Mouse (Mus musculus) limb, embryonic 14.5 days (tissue): ENCODE measurements around the gene Nos1ap. TPM values are rescaled to one million over a fixed set of nuclear protein-coding genes. Genes with fewer than 3 reads are reported as not detected.

Experiments used
- ATAC-seq: fragments of 200-750 bp; cut with Nextera tagmentation; 2 replicates; pipeline ENCODE4 v1.8.0; 2017; ENCODE audit warnings: low read depth, moderate number of reproducible peaks, moderate TSS enrichment; ENCODE audit not compliant: low FRiP score
- DNase-seq: peaks from one replicate; pipeline ENCODE4 v3.0.0-alpha.2; 2015; ENCODE audit warnings: low spot score
- H3K27ac ChIP-seq: fragments of 300-500 bp; sonication (generic); replicated peaks from 2 replicates; pipeline ENCODE4 v1.5.1; 2014; ENCODE audit warnings: low read depth, mild to moderate bottlenecking, low read length, moderate library complexity, mixed read lengths
- H3K27me3 ChIP-seq: fragments of 300-500 bp; sonication (generic); 2 replicates; pipeline ENCODE4 v1.6.1; 2014; ENCODE audit warnings: low read length, mixed read lengths; ENCODE audit not compliant: control insufficient read depth, insufficient read depth
- H3K36me3 ChIP-seq: fragments of 300-500 bp; sonication (generic); 2 replicates; pipeline ENCODE4 v1.6.1; 2014; ENCODE audit warnings: mild to moderate bottlenecking, low read length, moderate library complexity, mixed read lengths; ENCODE audit not compliant: control insufficient read depth, insufficient read depth
- H3K4me1 ChIP-seq: fragments of 300-500 bp; sonication (generic); 2 replicates; pipeline ENCODE4 v1.6.1; 2014; ENCODE audit warnings: antibody characterized with exemption, low read length, mixed read lengths; ENCODE audit not compliant: control insufficient read depth, insufficient read depth
- H3K4me2 ChIP-seq: fragments of 300-500 bp; sonication (generic); replicated peaks from 2 replicates; pipeline ENCODE4 v1.6.1; 2014; ENCODE audit warnings: low read depth, mild to moderate bottlenecking, low read length, moderate library complexity; ENCODE audit not compliant: severe bottlenecking
- H3K4me3 ChIP-seq: fragments of 300-500 bp; sonication (generic); replicated peaks from 2 replicates; pipeline ENCODE4 v1.5.1; 2014; ENCODE audit warnings: low read length
- H3K9ac ChIP-seq: fragments of 300-500 bp; sonication (generic); 2 replicates; pipeline ENCODE4 v1.6.1; 2014; ENCODE audit warnings: mild to moderate bottlenecking, low read depth, low read length, moderate library complexity; ENCODE audit not compliant: severe bottlenecking
- H3K9me3 ChIP-seq: fragments of 300-500 bp; sonication (generic); 2 replicates; pipeline ENCODE4 v1.6.1; 2016; ENCODE audit warnings: low read length; ENCODE audit not compliant: control insufficient read depth
- POLR2A ChIP-seq: fragments of 200-500 bp; IDR thresholded peaks from 2 replicates; pipeline ENCODE4 v1.8.0; 2012; ENCODE audit warnings: inconsistent platforms, mild to moderate bottlenecking, moderate library complexity, borderline replicate concordance; ENCODE audit not compliant: insufficient read depth, insufficient read length; ENCODE audit errors: extremely low read depth
- WGBS: fragments of 180-500 bp; shearing (Covaris S2); extraction: QIAGEN DNeasy Blood & Tissue Kit; methylation state at CpG from one replicate; pipeline ENCODE4 v1.1.7; 2014; 5-methylcytosine and 5-hydroxymethylcytosine counted together
- polyA plus RNA-seq, 2 experiments: library from polyadenylated mRNA; depleted of rRNA in 1 of 2; stranded (reverse) in 1 of 2; unstranded in 1 of 2; fragments of >200 nt; fragmentation: Nextera tagmentation in 1 of 2; extraction: Ambion mirVana in 1 of 2; gene quantifications; 2 replicates each; pipeline versions ENCODE4 v1.2.1 to v1.2.3; 2012 to 2014

Gene Nos1ap
- polyA plus RNA-seq, 2 experiments: 10.2 to 11.6 TPM

DNA sequence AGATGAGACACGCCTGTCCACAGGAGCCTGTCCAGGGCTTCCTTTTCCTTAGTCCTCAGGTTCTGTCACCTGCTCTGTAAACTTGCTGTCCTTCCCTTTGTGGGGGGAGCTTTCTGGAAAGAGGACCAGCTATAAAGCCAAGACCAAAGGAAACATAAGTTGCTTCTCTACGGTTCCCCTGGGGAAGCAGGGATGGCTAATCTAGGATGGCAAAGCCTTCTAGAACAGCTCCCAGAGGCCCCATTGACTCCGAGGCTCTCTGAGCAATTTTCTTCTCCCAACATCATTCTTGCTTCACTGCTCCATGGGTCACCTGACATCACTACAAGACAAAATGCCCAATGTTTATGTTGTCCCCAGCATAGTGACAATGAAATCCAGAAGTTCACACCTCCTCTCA is 22.0 kb upstream of the Nos1ap start:
- Histone ChIP-seq H3K36me3 (no peaks in the 10 kb centered on the region), H3K4me3 (no peak overlapping the region), H3K27me3 (no peaks in the 10 kb centered on the region), H3K4me1 (no peaks in the 10 kb centered on the region), H3K4me2 (no peak overlapping the region), H3K27ac (no peak overlapping the region), H3K9ac (no peak overlapping the region), H3K9me3 (no peaks in the 10 kb centered on the region)
- ATAC-seq (no peak), DNase-seq (no peak)
- 77% methylated on average over 3 of the region's 3 CpGs for WGBS
- no peak for TF ChIP-seq POLR2A

DNA sequence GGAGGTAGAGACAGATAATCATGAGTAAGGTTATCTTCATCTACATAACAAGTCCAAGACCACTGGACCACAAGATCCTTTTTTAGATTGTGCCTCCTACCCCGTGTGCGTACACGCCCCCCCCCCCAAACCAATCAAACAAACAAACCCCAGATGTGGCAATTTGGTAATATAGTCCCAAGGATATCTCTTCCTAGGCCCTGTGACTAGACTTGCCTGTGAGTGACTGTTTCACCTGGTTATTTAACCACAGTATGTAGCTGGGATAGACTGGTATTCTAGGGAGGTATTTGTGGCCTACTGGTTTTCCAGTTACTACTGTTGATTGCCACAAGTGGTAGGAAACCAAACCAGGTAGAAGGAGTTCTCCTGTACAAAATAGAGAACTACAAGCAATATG is 21.0 kb upstream of the Nos1ap start:
- Histone ChIP-seq H3K9ac (no peak overlapping the region), H3K4me1 (0 out of 2 replicates have a peak, but pooled peaks cover 4% of the 10 kb centered on the region), H3K27ac (no peak overlapping the region), H3K4me2 (no peak overlapping the region), H3K36me3 (no peaks in the 10 kb centered on the region), H3K27me3 (no peaks in the 10 kb centered on the region), H3K9me3 (no peaks in the 10 kb centered on the region), H3K4me3 (no peak overlapping the region)
- 80% methylated on average over 3 of the region's 3 CpGs for WGBS
- ATAC-seq (no peak), DNase-seq (no peak)
- TF ChIP-seq POLR2A: no peak

DNA sequence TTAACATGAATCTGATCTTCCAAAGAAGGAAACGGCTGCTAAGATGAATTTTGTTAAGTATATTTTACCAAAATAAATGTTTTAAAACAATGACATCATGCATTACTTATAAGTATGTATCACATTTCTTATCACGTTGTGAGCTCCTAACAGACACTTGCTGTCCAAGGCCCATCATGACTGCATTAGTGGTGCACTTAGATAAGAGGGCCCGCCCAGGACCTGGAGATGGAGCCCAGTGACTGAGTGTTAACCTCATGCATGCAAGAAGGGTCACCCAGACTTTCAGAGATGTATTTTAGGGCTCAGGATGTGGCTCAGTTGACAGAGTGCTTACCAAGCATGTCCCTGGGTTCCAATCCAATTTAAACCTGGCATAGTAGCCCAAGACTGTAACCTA is 20.6 kb upstream of the Nos1ap start:
- WGBS: 77% methylated on average over 3 of the region's 3 CpGs

DNA sequence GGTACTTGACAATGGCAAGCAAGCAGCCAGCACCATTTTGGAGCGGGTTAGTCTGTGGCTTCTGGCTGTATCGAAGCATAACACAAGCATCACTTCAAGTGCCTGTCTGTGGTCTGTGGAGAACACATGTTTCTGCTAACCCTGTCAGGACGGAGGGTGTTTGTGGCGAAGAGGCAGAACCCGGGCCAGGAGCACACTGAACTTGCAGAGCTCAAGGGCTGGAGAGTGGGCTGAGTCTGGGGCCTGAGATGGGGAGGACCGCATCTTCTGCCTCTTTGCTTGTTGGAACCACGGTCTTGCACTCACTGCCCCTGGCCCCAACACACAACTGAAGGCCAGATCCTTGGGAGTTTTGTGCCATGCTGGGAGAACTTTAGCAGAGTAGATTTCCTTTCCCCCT is 20.2 kb upstream of the Nos1ap start:
- Histone ChIP-seq H3K4me2 (no peak overlapping the region), H3K4me3 (no peak overlapping the region), H3K27ac (no peak overlapping the region), H3K9me3 (no peaks in the 10 kb centered on the region), H3K9ac (no peak overlapping the region), H3K36me3 (no peaks in the 10 kb centered on the region), H3K4me1 (peaks cover 12% of the 10 kb centered on the region; the same call in 1 of the 2 replicates), H3K27me3 (no peaks in the 10 kb centered on the region)
- 66% methylated on average over 6 of the region's 7 CpGs for WGBS
- DNase-seq (no peak), ATAC-seq (no peak)
- no peak for TF ChIP-seq POLR2A

More for the DNA sequence above, 20.6 kb upstream of the Nos1ap start:
- Histone ChIP-seq H3K36me3 (no peaks in the 10 kb centered on the region), H3K27ac (no peak overlapping the region), H3K9me3 (no peaks in the 10 kb centered on the region), H3K27me3 (no peaks in the 10 kb centered on the region), H3K4me2 (no peak overlapping the region), H3K4me3 (no peak overlapping the region), H3K4me1 (peaks cover 8% of the 10 kb centered on the region; the same call in 1 of the 2 replicates), H3K9ac (no peak overlapping the region)
- TF ChIP-seq POLR2A: no peak
- DNase-seq (no peak), ATAC-seq (no peak)

DNA sequence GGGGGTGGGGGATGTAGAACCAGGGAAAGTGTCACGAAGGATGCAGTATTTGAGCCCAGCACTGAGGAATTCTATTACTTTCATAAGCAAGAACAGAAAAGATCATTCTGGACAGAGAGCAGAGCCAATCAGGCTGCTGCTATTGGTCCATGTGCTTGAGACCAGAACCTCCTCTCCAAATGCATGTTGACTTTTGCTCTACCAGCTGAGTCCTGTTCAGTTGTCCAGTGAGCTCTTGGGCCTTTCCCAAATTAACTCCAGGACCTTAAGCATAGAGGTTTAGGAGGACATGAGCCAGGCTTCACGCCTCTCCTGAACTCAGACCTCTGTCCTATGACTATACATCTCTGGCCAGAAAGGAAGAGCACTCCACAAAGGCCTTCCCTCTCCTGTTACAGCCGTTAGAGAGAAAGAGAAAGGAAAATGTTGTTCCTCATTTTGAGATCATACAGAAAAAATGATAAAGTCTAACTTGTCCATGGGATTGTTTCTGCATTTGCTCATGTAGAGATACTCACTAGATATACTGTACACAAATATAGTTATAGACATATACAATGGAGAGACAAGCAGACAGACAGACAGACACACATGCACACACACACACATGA is 18.9 kb upstream of the Nos1ap start:
- DNase-seq (no peak), ATAC-seq (no peak)
- TF ChIP-seq POLR2A: no peak

DNA sequence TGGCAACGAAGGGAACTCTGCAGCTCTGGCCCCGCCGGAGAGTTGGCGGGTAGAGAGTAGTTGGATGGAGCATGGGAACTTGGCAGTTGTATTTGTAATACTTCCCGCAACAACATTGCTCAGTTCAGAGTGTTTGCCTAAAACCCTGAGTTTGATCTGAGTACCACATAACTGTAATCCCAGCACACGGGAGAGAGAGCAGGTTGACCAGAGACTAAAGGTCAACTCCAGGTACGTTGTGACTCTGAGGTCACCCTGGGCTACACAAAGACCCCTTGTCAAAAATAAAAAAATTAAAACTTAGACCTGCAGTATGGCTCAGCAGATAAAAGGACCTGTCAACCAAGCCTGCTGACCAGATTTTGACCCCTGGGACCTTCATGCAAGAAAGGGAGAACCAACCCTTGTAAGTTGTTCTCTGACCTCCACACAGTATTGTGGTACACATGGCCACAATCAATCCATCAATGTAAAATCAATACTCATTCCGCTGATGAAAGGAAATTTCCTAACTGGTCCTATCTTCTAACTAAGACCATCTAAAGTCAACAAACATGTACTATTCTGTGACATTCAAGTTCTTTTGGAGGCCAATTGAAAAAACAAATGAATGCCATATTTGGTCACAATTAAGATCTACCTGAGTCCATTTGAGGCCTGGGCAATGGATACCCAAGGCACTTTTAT is 17.7 kb upstream of the Nos1ap start:
- no peaks in the 10 kb centered on the region for H3K27me3 ChIP-seq
- no peak overlapping the region for H3K27ac ChIP-seq
- H3K4me2 ChIP-seq: no peak overlapping the region
- DNase-seq (no peak), ATAC-seq (no peak)
- no peaks in the 10 kb centered on the region for H3K9me3 ChIP-seq
- H3K4me1 ChIP-seq: peaks cover 15% of the 10 kb centered on the region; the same call in 1 of the 2 replicates
- no peaks in the 10 kb centered on the region for H3K36me3 ChIP-seq
- H3K4me3 ChIP-seq: no peak overlapping the region
- H3K9ac ChIP-seq: no peak overlapping the region
- 95% methylated on average over 8 of the region's 8 CpGs for WGBS
- TF ChIP-seq POLR2A: no peak

More for the DNA sequence above, 18.9 kb upstream of the Nos1ap start:
- no peak overlapping the region for H3K4me3 ChIP-seq
- H3K27ac ChIP-seq: no peak overlapping the region
- H3K4me2 ChIP-seq: no peak overlapping the region
- no peaks in the 10 kb centered on the region for H3K9me3 ChIP-seq
- WGBS: 83% methylated on average over 3 of the region's 3 CpGs
- no peaks in the 10 kb centered on the region for H3K27me3 ChIP-seq
- no peak overlapping the region for H3K9ac ChIP-seq
- no peaks in the 10 kb centered on the region for H3K36me3 ChIP-seq
- H3K4me1 ChIP-seq: peaks cover 15% of the 10 kb centered on the region; the same call in 1 of the 2 replicates
